Mouse (Mus musculus) embryo, embryonic 11 days (tissue): ENCODE measurements around the gene Mtmr3.
"Not testable (repeated sequence)": the region's sequence is repeated elsewhere in the genome, so short reads cannot be mapped to it uniquely, and the experiment has no call there.

Experiments used
- DNase-seq: peaks from one replicate; pipeline ENCODE4 v3.0.0-alpha.2; 2015

The Mtmr3 gene

GRCm38 (mm10) chr11:4599916-4600315 is 5.3 kb upstream of the Mtmr3 start:
- DNase-seq: no peak

- DNase-seq: no peak
These were observed 3.7 kb upstream of the Mtmr3 start for GRCm38 (mm10) chr11:4598411-4598810.

GRCm38 (mm10) chr11:4593849-4594607 is 635 bp downstream of the Mtmr3 start:
- DNase-seq: peak; percentile 55

DNA sequence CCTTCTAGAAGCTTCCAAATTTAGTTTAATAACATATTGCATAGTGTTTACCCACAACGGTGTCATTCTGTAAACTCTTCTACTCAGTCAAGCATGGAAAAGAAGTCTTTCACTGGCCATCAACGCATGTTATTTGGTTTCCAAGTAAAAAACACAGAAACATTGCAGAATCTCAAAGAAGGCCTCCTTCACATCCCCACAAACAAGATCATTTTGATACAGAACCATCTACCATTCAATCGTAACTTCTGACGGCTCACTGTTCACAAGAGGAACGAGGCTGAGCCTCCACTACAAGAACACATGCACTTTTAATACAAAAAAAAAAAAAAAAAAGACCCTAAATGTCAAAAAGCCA is 1.2 kb downstream of the Mtmr3 start:
- no peak for DNase-seq

DNA sequence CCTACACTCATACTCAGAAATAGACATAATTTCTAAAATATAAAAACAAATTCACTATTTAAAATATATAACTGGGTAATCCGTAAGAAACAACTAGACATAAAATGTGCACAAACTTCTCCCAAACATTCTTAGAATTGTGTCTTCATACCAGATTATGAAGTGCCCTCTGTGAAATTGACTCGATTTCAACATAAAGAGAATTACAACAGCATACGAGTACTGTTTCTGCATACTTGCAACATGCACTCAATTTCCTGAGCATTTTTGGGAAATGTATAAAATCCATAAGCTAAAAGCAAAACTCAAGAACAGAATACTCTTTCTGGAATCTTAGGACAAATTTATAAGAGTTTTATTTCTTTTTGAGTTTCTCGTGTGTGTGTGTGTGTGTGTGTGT is 2.9 kb downstream of the Mtmr3 start:
- DNase-seq: no peak

- DNase-seq: no peak
These were observed 16.0 kb downstream of the Mtmr3 start for GRCm38 (mm10) chr11:4578682-4579081.

DNA sequence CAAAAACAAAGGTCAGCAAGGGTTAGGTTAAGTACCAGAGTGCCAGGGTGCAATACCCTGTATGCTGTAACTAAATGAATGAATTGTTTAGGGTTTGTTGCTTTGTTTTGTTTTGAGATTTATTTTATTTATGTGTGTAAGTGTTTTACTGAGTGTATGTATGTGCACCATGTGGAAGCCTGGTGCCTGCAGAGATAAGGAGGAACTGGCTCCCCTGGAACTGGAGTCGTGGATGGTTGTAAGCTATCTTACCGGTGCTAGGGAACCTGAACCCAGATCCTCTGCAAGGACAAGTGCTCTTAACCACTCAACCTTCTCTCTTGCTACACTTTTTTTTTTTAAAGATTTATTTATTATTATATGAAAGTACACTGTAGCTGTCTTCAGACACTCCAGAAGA is 17.6 kb downstream of the Mtmr3 start:
- DNase-seq: no peak

GRCm38 (mm10) chr11:4576090-4576732 is 18.5 kb downstream of the Mtmr3 start:
- not testable (repeated sequence) for DNase-seq

DNA sequence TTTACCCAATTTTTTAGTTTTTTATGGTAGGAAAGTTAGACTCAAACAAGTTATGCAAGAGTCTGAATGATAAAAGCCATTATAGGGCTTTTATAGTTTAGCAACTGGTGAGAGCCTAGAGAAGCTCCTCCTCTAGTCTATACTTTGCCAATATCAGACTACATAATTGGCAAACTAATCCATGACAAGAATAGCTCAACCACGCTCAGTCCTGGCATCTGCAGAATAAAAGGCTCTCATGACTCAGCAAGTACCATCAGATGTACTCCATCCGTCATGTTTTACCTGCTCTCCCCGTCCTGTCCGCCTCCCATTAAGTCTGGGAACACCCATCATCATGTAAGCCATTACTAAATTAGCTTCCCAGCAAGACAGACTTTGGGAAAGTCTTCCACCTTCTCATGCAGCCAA is 23.2 kb downstream of the Mtmr3 start:
- no peak for DNase-seq

- DNase-seq: no peak
These were observed 28.3 kb downstream of the Mtmr3 start for GRCm38 (mm10) chr11:4566333-4566732.

DNA sequence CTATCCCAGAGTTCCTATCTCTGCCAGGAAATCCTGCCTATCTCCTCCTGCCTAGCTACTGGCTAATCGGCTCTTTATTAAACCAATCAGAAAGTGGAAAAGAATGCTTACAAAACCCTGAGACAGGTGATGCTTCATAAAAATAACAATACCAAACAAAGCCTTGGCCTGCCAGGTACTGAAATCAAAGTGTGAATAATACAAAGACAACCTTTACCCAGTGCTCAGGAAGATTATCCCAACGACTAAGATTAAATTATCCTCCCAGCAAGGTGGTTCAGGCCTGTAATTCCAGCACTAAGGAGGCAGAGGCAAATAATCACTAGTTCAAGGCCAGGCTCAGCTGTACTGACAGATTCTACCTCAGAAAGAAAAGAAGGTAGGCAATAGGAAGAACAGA is 29.1 kb downstream of the Mtmr3 start:
- no peak for DNase-seq

- no peak for DNase-seq
These were observed 41.2 kb downstream of the Mtmr3 start for GRCm38 (mm10) chr11:4553274-4554063.

- no peak for DNase-seq
These were observed 47.1 kb downstream of the Mtmr3 start for GRCm38 (mm10) chr11:4547569-4547968.

- no peak for DNase-seq
These were observed 48.7 kb downstream of the Mtmr3 start for GRCm38 (mm10) chr11:4545976-4546375.

GRCm38 (mm10) chr11:4545401-4545800 is 49.3 kb downstream of the Mtmr3 start:
- no peak for DNase-seq

- not testable (repeated sequence) for DNase-seq
These were observed 50.1 kb downstream of the Mtmr3 start for GRCm38 (mm10) chr11:4544627-4544921.

DNA sequence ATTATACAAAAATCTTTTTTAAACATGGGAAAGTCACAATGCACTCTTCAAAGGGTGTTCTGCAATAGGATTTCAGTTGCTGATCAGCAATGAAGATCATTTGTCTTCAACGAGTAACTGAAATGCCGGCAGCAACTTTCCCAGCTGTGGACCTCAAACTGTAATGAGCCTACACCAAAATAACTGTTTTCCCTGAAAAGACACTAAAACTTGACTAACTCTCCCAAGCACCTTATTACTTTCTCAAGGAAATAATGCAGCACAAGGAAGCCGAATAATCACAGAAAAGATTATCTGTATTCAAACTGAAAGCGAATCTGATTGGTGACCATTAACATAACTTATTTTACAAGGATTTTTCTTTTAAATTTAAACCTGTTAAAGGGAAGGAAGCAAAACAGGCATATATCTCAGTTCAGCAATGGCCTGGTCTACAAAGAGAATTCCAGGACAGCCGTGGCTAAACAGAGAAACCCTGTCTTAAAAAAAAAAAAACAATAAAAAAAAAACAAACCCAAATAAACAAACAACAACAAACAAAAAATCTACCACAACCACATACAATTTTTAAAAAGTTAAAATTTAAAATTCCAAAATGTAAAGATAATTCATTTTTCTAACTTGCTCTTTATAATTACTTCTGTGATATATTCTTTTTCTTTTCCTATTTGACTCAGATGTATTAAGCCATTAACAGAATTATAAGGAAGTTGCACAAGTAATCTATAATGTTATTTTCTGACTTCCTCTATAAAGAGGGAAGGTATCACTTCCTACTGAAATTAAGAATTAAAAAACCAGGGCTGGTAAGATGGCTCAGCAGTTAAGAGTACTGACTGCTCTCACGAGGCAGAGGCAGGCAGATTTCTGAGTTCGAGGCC is 50.7 kb downstream of the Mtmr3 start:
- no peak for DNase-seq

- DNase-seq: peak; percentile 12
These were observed 51.6 kb downstream of the Mtmr3 start for GRCm38 (mm10) chr11:4543040-4543551.

- DNase-seq: no peak
These were observed 58.0 kb downstream of the Mtmr3 start for GRCm38 (mm10) chr11:4536645-4537044.

GRCm38 (mm10) chr11:4527132-4527531 is 67.5 kb downstream of the Mtmr3 start:
- no peak for DNase-seq

GRCm38 (mm10) chr11:4522142-4522664 is 72.5 kb downstream of the Mtmr3 start:
- DNase-seq: no peak

DNA sequence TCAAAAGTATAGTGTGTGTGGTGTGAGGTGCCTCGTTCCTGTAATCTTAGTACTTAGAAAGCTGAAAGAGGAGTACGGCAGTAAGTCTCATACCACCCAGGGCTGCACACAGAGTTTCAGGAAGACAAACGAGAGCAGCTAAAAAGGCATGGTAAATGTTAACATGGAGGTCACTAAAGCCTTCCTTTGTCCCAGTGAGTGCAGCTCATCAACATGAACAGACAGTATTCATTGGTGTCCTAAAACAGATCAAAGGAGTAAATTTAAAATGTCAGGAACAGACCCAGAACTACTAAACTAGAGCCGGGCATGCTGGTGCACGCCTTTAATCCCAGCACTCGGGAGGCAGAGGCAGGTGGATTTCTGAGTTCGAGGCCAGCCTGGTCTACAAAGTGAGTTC is 75.7 kb downstream of the Mtmr3 start:
- no peak for DNase-seq

GRCm38 (mm10) chr11:4507421-4507820 is 87.2 kb downstream of the Mtmr3 start:
- no peak for DNase-seq
